Mouse (Mus musculus) layer of hippocampus, adult 18-20 months (tissue): ENCODE data around the gene 1700020L24Rik. TPM values are rescaled to one million over a fixed set of nuclear protein-coding genes. Genes with fewer than 3 reads are reported as not detected.

Experiments used
- DNase-seq, 2 experiments: peaks; one replicate each; pipeline ENCODE4 v3.0.0; 2022; ENCODE audit warnings: low spot score in 2 of 2
- total RNA-seq, 2 experiments: library from RNA; stranded (reverse); gene quantifications; 2 replicates each; pipeline ENCODE4 v1.2.3; 2021

The 1700020L24Rik gene
- total RNA-seq, 2 experiments from 2014 or later: 0.54 TPM; not detected in 1

GRCm38 (mm10) chr11:83440081-83441064 is 2.9 kb downstream of the 1700020L24Rik start:
- peak; percentile 74 to 91 for DNase-seq

- no peak for DNase-seq
Measured at GRCm38 (mm10) chr11:83441235-83441634, 3.8 kb downstream of the 1700020L24Rik start.

- peak; percentile 55 to 88 for DNase-seq
Measured at GRCm38 (mm10) chr11:83442596-83443267, 5.3 kb downstream of the 1700020L24Rik start.

- no peak for DNase-seq
Measured at GRCm38 (mm10) chr11:83443824-83444223, 6.3 kb downstream of the 1700020L24Rik start.

- DNase-seq: no peak
Measured at GRCm38 (mm10) chr11:83445001-83445400, 7.5 kb downstream of the 1700020L24Rik start.

GRCm38 (mm10) chr11:83447612-83448011 is 10.1 kb downstream of the 1700020L24Rik start:
- DNase-seq: no peak

GRCm38 (mm10) chr11:83448021-83448926 is 10.8 kb downstream of the 1700020L24Rik start:
- no peak for DNase-seq

- no peak for DNase-seq
Measured at GRCm38 (mm10) chr11:83448927-83449236, 11.4 kb downstream of the 1700020L24Rik start.

GRCm38 (mm10) chr11:83449298-83449697 is 11.8 kb downstream of the 1700020L24Rik start:
- no peak for DNase-seq

GRCm38 (mm10) chr11:83450550-83450949 is 13.1 kb downstream of the 1700020L24Rik start:
- DNase-seq: peak in 1 of 2 experiments; percentile 34

- no peak for DNase-seq
Measured at GRCm38 (mm10) chr11:83451281-83451680, 13.8 kb downstream of the 1700020L24Rik start.

- DNase-seq: no peak
Measured at GRCm38 (mm10) chr11:83454548-83454947, 17.1 kb downstream of the 1700020L24Rik start.

GRCm38 (mm10) chr11:83455608-83456007 is 18.1 kb downstream of the 1700020L24Rik start:
- no peak for DNase-seq

- no peak for DNase-seq
Measured at GRCm38 (mm10) chr11:83457257-83457656, 19.8 kb downstream of the 1700020L24Rik start.

- DNase-seq: no peak
Measured at GRCm38 (mm10) chr11:83457912-83458601, 20.6 kb downstream of the 1700020L24Rik start.

GRCm38 (mm10) chr11:83461462-83462027 is 24.1 kb downstream of the 1700020L24Rik start:
- DNase-seq: no peak

GRCm38 (mm10) chr11:83462711-83463244 is 25.3 kb downstream of the 1700020L24Rik start, which contains the start of gene Mmp28:
Mmp28 (minus strand) TSS chr11:83463071.
- no peak for DNase-seq

GRCm38 (mm10) chr11:83465976-83466375 is 28.5 kb downstream of the 1700020L24Rik start:
- no peak for DNase-seq

- peak in 1 of 2 experiments; percentile 19 for DNase-seq
Measured at GRCm38 (mm10) chr11:83467120-83467652, 29.7 kb downstream of the 1700020L24Rik start.
